Comparison of ENCODE assay signal across 9 mouse cellular contexts in the genomic region with DNA sequence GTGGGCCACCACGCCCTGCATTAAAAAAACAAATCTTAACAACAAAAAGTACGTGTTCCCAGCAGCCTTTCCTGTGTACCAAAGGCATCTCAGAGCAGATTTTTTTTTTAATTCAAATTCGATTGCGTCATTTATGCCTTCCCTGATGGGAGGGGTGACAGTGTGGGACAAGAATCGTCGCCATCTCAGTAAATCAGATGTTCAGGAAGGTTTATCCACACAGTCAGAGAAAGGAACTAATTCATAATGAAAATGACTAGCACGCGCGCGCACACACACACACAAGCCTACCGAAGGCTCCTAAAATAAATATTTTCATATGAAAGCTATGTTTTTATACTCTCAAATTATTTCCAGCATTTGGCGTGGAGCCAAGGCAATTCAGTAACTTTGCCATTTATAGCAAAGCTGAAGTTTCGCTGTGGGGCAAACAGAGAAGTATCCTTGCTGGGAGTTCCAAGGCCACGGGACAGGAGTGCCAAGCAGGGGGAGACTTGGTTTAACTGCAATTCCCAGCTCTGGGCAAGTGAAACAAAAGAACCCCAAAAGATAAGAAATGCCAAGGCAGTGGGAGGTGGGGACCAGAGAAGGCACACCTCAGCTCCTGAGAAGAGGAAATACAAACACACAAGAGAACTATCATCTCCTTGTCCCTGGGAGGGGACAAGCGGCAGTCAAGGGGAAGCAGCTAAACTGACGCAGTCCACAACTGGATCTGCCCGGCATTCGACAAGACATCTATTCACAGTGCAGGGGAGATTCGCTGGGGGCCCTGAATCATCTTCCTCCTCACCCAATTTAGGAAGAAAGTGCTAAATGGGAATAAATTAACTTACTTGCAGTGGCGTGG. TPM values are rescaled to one million over a fixed set of nuclear protein-coding genes. Genes with fewer than 3 reads are reported as not detected.
DNase-seq lines count a peak whose midpoint lies in the region; ATAC-seq and TF ChIP-seq lines count a peak whose summit lies in the region.
"Had no signal": no experiment of that assay in that cellular context is flagged by ENCODE, and none has a peak within 500 bp of the region (broad histone marks: within the 10 kb centered on the region; RNA-seq: fewer than 3 reads in every experiment).

No protein-coding gene starts in this region.

- no peak overlapping the region; the same call in 1 of the 2 replicates for H3K9ac ChIP-seq in limb, embryonic 13.5 days
- H3K9ac ChIP-seq in kidney, embryonic 15.5 days, result no peak overlapping the region
- H3K9ac ChIP-seq in midbrain, embryonic 14.5 days (replicated peaks; ENCODE audit: low read length), result no peak overlapping the region
- H3K9ac ChIP-seq: midbrain, embryonic 12.5 days had no signal

- no peak for ATAC-seq in limb, embryonic 13.5 days (ENCODE audit: low FRiP score, low read depth)
- ATAC-seq in kidney, embryonic 15.5 days (replicated peaks; ENCODE audit: low FRiP score), result no peak
- ATAC-seq in midbrain, embryonic 14.5 days (ENCODE audit: low FRiP score, low TSS enrichment), result no peak

- no peaks in the 10 kb centered on the region for H3K9me3 ChIP-seq in limb, embryonic 13.5 days
- H3K9me3 ChIP-seq in limb, embryonic 10.5 days (replicated peaks), result no peaks in the 10 kb centered on the region
- no peaks in the 10 kb centered on the region for H3K9me3 ChIP-seq in kidney, embryonic 15.5 days (replicated peaks)
- H3K9me3 ChIP-seq in midbrain, embryonic 14.5 days (ENCODE audit: control insufficient read depth, low read length), result no peaks in the 10 kb centered on the region
- H3K9me3 ChIP-seq: midbrain, embryonic 12.5 days had no signal

- no peak for TF ChIP-seq POLR2A in small intestine, adult 2 months (IDR thresholded peaks at IDR 0.05; ENCODE audit: low read depth, low read length)

- H3K36me3 ChIP-seq in limb, embryonic 13.5 days, result no peaks in the 10 kb centered on the region
- no peaks in the 10 kb centered on the region for H3K36me3 ChIP-seq in limb, embryonic 10.5 days
- H3K36me3 ChIP-seq in kidney, embryonic 15.5 days, result no peaks in the 10 kb centered on the region
- H3K36me3 ChIP-seq in small intestine, adult 2 months (ENCODE audit: control insufficient read depth, insufficient read depth, low read length), result no peaks in the 10 kb centered on the region
- no peaks in the 10 kb centered on the region for H3K36me3 ChIP-seq in midbrain, embryonic 14.5 days (ENCODE audit: control insufficient read depth, insufficient read depth, low read length)
- H3K36me3 ChIP-seq: midbrain, embryonic 12.5 days had no signal

- no peaks in the 10 kb centered on the region for H3K27me3 ChIP-seq in limb, embryonic 13.5 days
- H3K27me3 ChIP-seq in limb, embryonic 10.5 days (ENCODE audit: low read depth, poor library complexity, severe bottlenecking), result no peaks in the 10 kb centered on the region
- H3K27me3 ChIP-seq in kidney, embryonic 15.5 days, result no peaks in the 10 kb centered on the region
- no peaks in the 10 kb centered on the region for H3K27me3 ChIP-seq in small intestine, adult 2 months (ENCODE audit: control insufficient read depth, insufficient read depth, low read length)
- H3K27me3 ChIP-seq in midbrain, embryonic 14.5 days (ENCODE audit: control insufficient read depth, insufficient read depth, low read length), result no peaks in the 10 kb centered on the region
- H3K27me3 ChIP-seq: midbrain, embryonic 12.5 days had no signal

- H3K27ac ChIP-seq in limb, embryonic 13.5 days, result peak overlapping the region; percentile 28; the same call in 1 of the 2 replicates
- H3K27ac ChIP-seq in limb, embryonic 10.5 days, result no peak overlapping the region
- H3K27ac ChIP-seq in brown adipose tissue, adult 24 weeks (replicated peaks; ENCODE audit: low read depth, low read length), result peak overlapping the region; percentile 41
- H3K27ac ChIP-seq in kidney, embryonic 15.5 days, result peak overlapping the region; percentile 87
- peak overlapping the region; percentile 89 for H3K27ac ChIP-seq in small intestine, adult 2 months (ENCODE audit: insufficient read depth, low read depth, low read length)
- H3K27ac ChIP-seq in midbrain, embryonic 14.5 days (replicated peaks; ENCODE audit: low read depth, low read length), result no peak overlapping the region
- H3K27ac ChIP-seq: midbrain, embryonic 12.5 days had no signal

- intact Hi-C loops in gastrocnemius, postnatal 36 days (cut with DNase I), result no loop called here

- DNase-seq in limb, embryonic 10.5 days (ENCODE audit: low spot score), result no peak
- DNase-seq in B cell, adult 2 months, result no peak
- no peak for DNase-seq in midbrain, embryonic 14.5 days
- no peak for DNase-seq in gastrocnemius, postnatal 36 days

- no peak overlapping the region for H3K4me3 ChIP-seq in limb, embryonic 13.5 days
- no peak overlapping the region for H3K4me3 ChIP-seq in limb, embryonic 10.5 days
- peak overlapping the region; percentile 13; the same call in 1 of the 2 replicates for H3K4me3 ChIP-seq in brown adipose tissue, adult 24 weeks (ENCODE audit: insufficient read depth, low read depth, low read length)
- H3K4me3 ChIP-seq in kidney, embryonic 15.5 days (replicated peaks), result no peak overlapping the region
- H3K4me3 ChIP-seq in small intestine, adult 2 months (ENCODE audit: low read depth, low read length), result no peak overlapping the region
- H3K4me3 ChIP-seq in midbrain, embryonic 14.5 days (replicated peaks; ENCODE audit: low read depth, low read length), result no peak overlapping the region
- H3K4me3 ChIP-seq: midbrain, embryonic 12.5 days had no signal

- peaks cover 44% of the 10 kb centered on the region for H3K4me1 ChIP-seq in limb, embryonic 13.5 days
- H3K4me1 ChIP-seq in limb, embryonic 10.5 days, result peaks cover 19% of the 10 kb centered on the region
- peaks cover 29% of the 10 kb centered on the region for H3K4me1 ChIP-seq in brown adipose tissue, adult 24 weeks (ENCODE audit: control insufficient read depth, insufficient read depth, insufficient read length, low read length)
- H3K4me1 ChIP-seq in kidney, embryonic 15.5 days, result peaks cover 85% of the 10 kb centered on the region
- H3K4me1 ChIP-seq in small intestine, adult 2 months (ENCODE audit: control insufficient read depth, insufficient read depth, insufficient read length, low read length), result peaks cover 55% of the 10 kb centered on the region
- peaks cover 14% of the 10 kb centered on the region; the same call in 1 of the 2 replicates for H3K4me1 ChIP-seq in midbrain, embryonic 14.5 days (ENCODE audit: control insufficient read depth, insufficient read depth, low read length)

- WGBS in limb, embryonic 13.5 days, result 60% methylated on average over 20 of the region's 20 CpGs
- WGBS in limb, embryonic 10.5 days, result 90% methylated on average over 20 of the region's 20 CpGs
- 49% methylated on average over 20 of the region's 20 CpGs for WGBS in kidney, embryonic 15.5 days
- 12% methylated on average over 20 of the region's 20 CpGs for WGBS in small intestine, adult 2 months
- WGBS in midbrain, embryonic 14.5 days, result 88% methylated on average over 20 of the region's 20 CpGs

- H3K4me2 ChIP-seq in limb, embryonic 13.5 days (replicated peaks), result peak overlapping the region; percentile 36
- peak overlapping the region; percentile 37 for H3K4me2 ChIP-seq in kidney, embryonic 15.5 days
- H3K4me2 ChIP-seq in midbrain, embryonic 14.5 days (ENCODE audit: low read length), result no peak overlapping the region
- H3K4me2 ChIP-seq: midbrain, embryonic 12.5 days had no signal

- no peak for TF ChIP-seq CTCF in small intestine, adult 2 months (IDR thresholded peaks at IDR 0.05; ENCODE audit: extremely low read depth, insufficient read length, insufficient replicate concordance, low read depth, low read length)

RNA-seq across cellular contexts. Expression of gene Lrch1, which starts 34.1 kb away (rescaled TPM):
- polyA plus RNA-seq in limb, embryonic 13.5 days (2015; fragmentation: Nextera tagmentation; extraction: Ambion mirVana), result 14.6 and 17.3 TPM in 2 replicates
- polyA plus RNA-seq in limb, embryonic 10.5 days (2016; fragmentation: Nextera tagmentation; extraction: Ambion mirVana), result 7.0 and 9.9 TPM in 2 replicates
- polyA plus RNA-seq in brown adipose tissue, adult 24 weeks (2012; ENCODE audit: insufficient read depth, insufficient read length, missing spikeins), result 3.8 and 7.1 TPM in 2 replicates
- polyA plus RNA-seq in kidney, embryonic 15.5 days (2015; fragmentation: Nextera tagmentation; extraction: Ambion mirVana), result 20.1 and 20.8 TPM in 2 replicates
- 3.5 and 6.1 TPM in 2 replicates for polyA plus RNA-seq in small intestine, adult 2 months (2012; rRNA removed)
- polyA plus RNA-seq in midbrain, embryonic 14.5 days (2014; fragmentation: Nextera tagmentation; extraction: Ambion mirVana), result 14.3 and 19.4 TPM in 2 replicates
- total RNA-seq in gastrocnemius, postnatal 36 days (2021), result 1 to 10 TPM; 3.1 to 4.0 TPM

Comparison
In these comparisons a context has a peak if more than half of its experiments do, and no peak if none do; other contexts are left out.
1. H3K27ac ChIP-seq: peak in limb, embryonic 13.5 days (single experiment), brown adipose tissue, adult 24 weeks (single experiment), kidney, embryonic 15.5 days (single experiment) and small intestine, adult 2 months (single experiment); none in limb, embryonic 10.5 days (single experiment) and midbrain, embryonic 14.5 days (single experiment).